Mouse (Mus musculus): ENCODE data around the gene Rfc5.

Gene Rfc5

DNA sequence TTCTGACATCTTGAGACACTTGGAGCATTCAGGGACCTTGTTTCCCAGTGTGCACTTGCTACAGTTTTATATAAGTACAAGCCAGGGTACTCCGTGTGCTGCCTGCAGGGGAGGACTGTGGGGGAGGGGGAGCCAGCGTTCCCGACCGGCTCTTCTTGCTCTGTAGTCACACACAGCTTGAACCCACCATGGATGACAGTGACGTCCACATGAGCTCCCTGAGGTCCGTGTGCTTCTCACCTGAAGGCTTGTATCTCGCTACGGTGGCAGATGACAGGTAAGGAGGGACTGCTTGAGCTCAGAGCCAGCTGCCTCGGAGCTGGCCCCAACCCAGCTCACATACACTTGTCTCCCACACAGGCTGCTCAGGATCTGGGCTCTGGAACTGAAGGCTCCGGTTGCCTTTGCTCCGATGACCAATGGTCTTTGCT is 12.5 kb downstream of the Rfc5 start:
- no peak for DNase-seq (ENCODE audit: low read depth, low spot score)

DNA sequence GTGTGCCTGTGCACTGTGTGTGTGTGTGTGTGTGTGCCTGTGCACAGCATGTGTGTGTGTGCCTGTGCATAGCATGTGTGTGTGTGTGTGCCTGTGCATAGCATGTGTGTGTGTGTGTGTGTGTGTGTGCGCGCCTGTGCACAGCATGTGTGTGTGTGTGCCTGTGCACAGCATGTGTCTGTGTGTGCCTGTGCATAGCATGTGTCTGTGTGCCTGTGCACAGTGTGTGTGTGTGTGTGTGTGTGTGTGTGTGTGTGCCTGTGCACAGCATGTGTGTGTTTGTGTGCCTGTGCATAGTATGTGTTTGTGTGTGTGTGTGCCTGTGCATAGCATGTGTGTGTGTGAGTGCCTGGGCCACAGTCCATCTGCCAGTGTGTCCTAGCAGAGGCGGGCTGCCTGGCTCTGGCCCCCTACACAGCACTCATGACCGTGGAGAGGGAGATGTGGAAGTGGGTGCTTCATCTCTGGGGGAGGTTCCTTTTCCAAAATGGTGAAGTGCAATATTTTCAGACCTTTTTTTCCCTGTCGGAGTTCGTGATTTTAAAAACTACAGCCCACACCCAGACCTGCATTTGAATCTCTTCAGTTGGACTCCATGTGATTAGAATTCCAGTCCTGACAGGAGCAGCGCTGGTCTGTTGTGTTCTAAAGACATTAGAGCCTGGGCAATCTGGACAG is 14.3 kb downstream of the Rfc5 start:
- DNase-seq (ENCODE audit: low read depth, low spot score) = no peak

DNA sequence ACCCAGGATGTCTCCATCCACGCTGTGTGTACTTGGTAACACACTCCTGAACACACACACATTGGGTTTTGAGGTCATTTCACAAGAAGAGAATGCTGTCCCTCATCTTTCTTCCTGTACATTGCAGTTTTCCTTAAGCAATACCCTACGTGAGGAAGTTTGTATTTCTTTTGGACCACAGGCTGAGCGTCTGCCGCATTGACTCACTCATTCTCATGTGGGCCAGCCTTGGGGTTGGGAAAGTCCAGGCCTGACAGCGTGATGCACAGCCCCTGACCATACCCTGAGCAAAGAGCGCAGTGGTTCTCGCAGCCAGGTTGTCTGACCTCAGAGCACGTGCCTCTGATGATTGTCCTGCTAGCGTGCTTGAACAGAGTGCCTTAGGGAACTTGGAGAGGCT is 15.4 kb downstream of the Rfc5 start:
- no peak for DNase-seq (ENCODE audit: low read depth, low spot score)

DNA sequence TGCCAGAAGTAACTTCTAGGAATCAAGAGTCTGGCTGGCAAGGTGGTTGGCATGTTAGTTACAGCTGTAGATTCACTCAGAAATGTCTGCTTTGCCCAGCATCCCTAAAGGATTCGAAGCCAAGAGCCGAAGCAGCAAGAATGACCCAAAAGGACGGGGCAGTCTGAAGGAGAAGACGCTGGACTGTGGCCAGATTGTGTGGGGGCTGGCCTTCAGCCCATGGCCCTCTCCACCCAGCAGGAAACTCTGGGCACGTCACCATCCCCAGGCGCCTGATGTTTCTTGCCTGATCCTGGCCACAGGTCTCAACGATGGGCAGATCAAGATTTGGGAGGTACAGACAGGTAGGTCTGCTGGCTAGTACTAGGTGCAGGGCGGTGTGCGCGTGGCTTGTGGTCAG is 18.3 kb downstream of the Rfc5 start:
- DNase-seq (ENCODE audit: low read depth, low spot score) = no peak

- DNase-seq (ENCODE audit: low read depth, low spot score) = no peak
These were observed 21.6 kb downstream of the Rfc5 start for GRCm38 (mm10) chr5:117367206-117367605.

DNA sequence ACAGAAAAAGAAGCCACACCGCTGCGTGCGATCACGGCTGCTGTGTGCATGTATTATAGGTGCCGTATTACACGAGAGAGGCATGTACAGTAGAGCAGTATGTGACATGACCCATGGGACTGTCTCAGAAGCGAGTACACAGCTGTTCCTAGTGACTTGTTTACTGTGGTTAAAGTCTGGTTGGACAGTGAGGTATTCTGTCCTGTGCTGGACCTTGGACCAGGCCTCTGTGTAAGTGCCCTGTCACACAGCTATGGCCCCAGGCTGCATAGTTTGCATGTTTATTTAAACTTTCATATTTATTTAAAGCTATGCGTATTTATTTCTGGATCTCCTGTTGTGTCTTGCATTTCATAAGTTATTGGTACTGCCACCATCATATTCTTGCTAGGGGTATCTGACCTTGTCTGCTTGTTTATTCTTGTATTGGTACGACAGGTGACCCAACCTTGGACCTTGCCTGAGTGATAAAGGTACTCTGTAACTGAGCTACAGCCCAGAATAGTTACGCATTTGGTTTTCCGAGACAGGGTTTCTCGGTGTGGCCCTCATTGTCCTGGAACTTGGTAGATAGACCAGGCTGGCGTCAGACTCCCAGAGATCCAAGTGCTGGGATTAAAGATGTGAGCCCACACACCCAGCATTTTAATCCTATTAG is 22.8 kb downstream of the Rfc5 start:
- no peak for DNase-seq (ENCODE audit: low read depth, low spot score)

DNA sequence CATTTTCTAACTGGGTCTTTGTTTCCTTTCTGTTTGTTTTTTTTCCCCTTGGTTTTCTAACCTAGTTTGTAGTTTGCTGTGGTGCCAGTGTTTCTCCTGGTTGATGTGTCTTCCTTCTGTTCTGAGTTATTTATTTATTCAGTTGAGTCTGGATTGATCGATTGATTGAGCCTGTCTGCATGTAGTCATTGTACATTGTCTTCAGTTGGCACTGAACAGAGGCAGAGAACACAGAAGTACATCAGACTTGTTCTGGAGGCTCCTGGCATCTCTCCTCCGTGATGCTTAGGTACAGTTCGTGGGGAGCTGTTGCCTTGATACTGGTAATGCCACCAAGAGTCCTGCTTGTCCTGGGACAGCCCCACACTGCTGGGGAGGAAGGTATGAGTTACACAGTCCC is 24.0 kb downstream of the Rfc5 start:
- DNase-seq (ENCODE audit: low read depth, low spot score) = no peak

DNA sequence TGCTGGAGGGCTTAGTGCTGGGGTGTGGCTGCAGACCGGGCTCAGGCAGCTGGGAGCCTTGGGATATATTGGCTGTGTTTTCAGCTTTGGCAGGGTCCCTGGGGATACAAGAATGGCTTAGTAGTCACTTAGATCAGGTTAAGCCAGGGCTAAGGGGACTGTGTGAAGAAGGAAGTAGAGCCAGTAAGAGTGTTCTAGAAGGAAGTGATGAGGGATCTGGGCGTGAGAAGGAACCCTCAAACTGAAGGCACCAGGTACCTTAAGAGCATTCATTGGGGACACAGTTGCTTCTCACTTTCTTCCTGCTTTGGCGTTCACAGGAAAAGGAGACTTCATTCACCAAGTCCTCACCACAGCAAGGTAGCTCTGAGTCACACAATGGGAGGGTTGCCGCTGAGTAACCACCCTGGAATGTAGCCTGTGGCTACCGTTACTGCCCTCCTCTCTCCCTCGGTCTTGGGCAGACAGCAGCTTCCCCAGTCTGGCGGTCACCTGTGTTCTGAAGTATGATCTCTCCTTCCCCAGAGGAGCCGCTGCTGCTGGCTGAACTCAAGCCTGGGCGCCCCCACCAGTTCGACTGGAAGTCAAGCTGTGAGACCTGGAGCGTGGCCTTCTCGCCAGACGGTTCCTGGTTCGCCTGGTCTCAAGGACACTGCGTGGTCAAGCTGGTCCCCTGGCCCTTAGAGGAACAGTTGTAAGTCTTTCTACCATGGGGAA is 25.6 kb downstream of the Rfc5 start:
- no peak for DNase-seq (ENCODE audit: low read depth, low spot score)

DNA sequence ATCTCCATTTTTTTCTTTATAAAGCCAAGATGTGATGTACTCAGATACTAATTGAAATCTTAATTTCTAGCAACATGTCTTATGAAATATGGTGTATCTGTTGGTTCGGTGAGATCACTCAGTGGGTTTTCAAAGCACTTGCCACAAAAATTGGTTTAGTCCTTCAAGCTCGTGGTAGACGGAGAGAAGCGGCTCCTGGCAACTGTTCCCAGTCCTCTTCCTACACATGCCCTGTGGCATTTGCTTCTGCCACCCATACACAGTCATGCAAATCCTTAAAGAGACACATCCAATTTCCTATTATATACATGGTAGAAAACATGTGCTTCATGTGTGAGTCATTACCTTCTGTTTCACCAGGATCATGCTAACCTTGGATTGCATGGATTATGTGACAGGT is 27.3 kb downstream of the Rfc5 start:
- no peak for DNase-seq (ENCODE audit: low read depth, low spot score)

- no peak for DNase-seq (ENCODE audit: low read depth, low spot score)
These were observed 28.0 kb downstream of the Rfc5 start for GRCm38 (mm10) chr5:117360631-117361541.

DNA sequence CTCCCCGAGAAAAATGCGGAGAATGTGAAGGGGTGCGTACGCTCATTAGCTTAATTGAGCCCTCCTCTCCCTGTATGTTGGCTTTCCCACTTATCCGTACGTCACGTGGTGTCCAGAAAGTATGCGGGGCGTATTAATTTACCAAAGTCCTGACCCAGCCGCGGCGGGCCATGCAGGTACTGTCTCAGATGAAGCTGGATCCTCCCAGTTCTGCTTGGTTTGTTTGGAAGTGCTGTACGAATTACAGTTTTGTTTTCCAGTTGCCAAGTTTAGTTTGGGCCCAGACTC is 28.7 kb downstream of the Rfc5 start:
- no peak for DNase-seq (ENCODE audit: low read depth, low spot score)

DNA sequence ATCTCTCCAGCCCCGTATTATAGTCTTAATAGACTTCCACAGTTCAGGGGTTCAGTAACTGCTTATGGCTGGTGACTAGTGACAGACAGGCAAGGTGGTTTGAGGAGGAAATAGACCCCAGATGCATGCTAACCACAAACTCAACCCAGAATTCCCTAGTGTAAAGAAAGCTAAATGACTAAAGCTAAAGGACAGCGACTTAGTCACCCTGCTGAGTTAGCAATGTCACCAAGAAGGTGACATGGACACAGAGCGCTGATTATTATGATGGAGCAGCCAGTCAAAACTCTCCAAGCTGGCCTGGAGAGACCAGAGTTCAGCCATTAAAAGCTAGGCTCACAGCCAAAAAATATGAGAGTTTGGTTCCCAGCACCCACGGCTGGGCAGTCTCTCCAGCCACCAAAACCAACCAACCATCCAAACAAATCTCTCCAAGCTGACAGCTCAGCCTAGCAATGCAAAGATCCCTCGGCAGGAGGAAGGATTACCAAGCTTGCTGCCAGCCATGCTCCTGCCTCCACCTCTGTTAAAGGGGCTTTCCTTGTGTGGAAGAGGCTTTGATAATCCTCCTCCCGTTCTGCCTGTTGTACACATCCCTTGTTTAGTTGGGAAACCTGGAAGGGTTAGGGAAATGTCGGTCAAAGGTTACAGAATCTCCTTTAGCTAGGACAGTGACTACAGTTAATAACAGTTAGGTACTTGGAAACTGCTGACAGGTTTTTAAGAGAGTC is 29.2 kb downstream of the Rfc5 start:
- no peak for DNase-seq (ENCODE audit: low read depth, low spot score)

DNA sequence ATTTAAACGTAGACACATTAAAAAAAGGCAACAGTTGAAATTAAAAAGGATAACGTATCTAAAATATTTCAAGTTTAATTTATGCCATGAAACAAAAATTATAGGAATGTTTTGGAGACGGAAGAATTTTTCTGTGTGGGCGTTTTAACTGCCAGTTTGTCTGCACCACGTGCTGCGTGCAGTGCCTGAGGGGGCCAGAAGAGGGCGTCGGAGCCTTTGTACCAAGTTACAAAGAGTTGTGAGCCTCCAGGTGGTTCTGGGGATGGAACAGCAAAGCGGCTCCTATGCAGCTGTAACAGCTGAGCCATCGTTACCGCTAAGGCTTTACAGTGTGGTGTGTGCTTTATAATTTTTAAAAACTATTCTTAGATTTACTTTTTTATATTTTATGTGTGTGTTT is 30.1 kb downstream of the Rfc5 start:
- no peak for DNase-seq (ENCODE audit: low read depth, low spot score)

- no peak for DNase-seq (ENCODE audit: low read depth, low spot score)
These were observed 30.6 kb downstream of the Rfc5 start for GRCm38 (mm10) chr5:117358248-117358630.

DNA sequence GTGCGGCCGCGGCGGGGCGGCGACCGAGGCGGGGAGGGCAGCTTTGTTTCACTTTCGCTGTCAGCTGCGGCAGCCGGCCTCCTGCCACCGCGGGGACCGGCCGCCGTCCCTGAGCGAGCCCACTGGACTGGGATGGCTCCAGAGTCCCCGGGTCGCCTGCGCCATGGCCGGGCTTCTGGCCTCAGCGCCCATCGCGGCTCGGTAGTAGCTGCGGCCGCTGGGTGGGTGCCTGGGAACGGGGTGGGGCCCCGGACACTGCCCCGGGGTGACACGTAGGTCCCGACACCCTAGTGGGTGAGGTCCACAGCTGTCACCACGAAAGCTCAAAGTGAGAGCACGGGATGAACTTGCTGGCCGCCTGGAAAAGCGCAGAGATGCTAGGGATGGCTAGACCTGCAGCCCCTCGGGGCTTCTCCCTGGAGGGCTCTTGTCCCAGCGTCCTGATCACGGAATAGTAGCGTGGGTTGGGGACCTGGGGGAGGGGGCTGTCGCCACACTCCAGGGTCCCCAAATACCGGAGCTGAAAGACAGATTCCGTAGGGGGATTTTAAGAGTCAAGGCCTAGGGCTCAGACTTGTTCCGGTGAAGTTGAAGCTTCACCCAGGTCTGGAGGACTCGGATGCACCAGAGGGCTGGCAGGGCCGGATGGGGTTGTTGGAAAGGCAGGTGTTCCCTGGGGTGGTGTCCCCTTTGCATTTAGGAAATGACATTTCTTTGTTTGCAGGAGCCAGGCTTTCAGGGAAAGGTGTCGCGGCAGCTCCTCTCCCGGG is 31.2 kb downstream of the Rfc5 start:
- DNase-seq (ENCODE audit: low read depth, low spot score) = no peak

GRCm38 (mm10) chr5:117357129-117357477 is 31.7 kb downstream of the Rfc5 start, which contains the start of gene Wsb2:
Wsb2 (plus strand) TSS chr5:117357304.
- no peak for DNase-seq (ENCODE audit: low read depth, low spot score)

GRCm38 (mm10) chr5:117356365-117357128 is 32.3 kb downstream of the Rfc5 start:
- no peak for DNase-seq (ENCODE audit: low read depth, low spot score)

DNA sequence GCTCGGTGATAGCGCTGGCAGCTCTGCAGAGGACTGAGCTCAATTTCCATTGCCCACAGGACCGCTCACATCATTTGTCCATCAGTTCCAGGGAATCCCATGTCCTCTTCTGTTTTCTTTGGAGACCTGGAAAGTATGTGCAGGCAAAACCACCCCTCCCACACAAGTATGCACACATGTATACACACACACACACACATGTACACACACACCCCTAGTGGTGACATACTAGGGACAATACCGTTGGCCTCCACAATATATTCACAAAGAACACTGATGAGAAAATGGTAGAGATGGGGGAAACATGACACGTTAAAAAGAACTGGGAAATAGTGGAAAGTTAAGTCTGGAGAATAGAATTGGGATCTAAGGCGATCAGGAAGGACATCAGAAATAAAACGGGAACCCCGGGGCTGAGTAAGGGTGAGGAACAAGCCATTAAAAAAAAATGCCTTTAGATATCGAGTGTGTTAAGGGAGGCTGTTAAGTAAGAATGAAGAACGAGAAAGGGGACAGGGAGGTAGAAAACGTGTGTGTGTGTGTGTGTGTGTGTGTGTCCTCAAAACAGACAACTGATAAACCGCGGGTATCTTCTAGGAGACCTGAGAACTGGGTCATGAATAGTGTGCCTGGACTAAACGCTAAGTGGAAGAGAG is 33.1 kb downstream of the Rfc5 start:
- no peak for DNase-seq (ENCODE audit: low read depth, low spot score)

- DNase-seq (ENCODE audit: low read depth, low spot score) = no peak
These were observed 34.7 kb downstream of the Rfc5 start for GRCm38 (mm10) chr5:117354121-117354520.

Measured in skeletal muscle tissue, adult 2 months (tissue).